Mouse (Mus musculus) CH12.LX (cell line): ENCODE measurements at regions not wholly inside any gene's neighbourhood (a gene's known extent, or its start where the extent isn't known, plus 50 kb on each side); places are given as distances from the start of the nearest gene placed in this dataset.

Source experiments
- DNase-seq: peaks from one replicate; pipeline ENCODE4 v3.0.0-alpha.2; 2013; ENCODE audit errors: extremely low read depth
- H3K27ac ChIP-seq: 2 replicates; pipeline ENCODE4 v1.5.1; 2012; ENCODE audit warnings: low read depth, mild to moderate bottlenecking, control low read depth, moderate library complexity; ENCODE audit not compliant: insufficient read depth
- H3K27me3 ChIP-seq: replicated peaks from 2 replicates; pipeline ENCODE3; 2012; ENCODE audit warnings: inconsistent platforms
- H3K36me3 ChIP-seq, 2 experiments: replicated peaks in 1 of 2; 2 replicates each; pipeline versions ENCODE3 to v1.6.1; 2012; ENCODE audit warnings: inconsistent platforms in 1 of 2, low read length in 1 of 2, mild to moderate bottlenecking in 1 of 2, mixed read lengths in 1 of 2, moderate library complexity in 1 of 2; ENCODE audit not compliant: control insufficient read depth in 1 of 2, insufficient read depth in 1 of 2
- H3K4me1 ChIP-seq, 2 experiments: 2 replicates each; pipeline ENCODE4 v1.6.1; 2012; ENCODE audit warnings: inconsistent platforms in 1 of 2, moderate library complexity in 1 of 2; ENCODE audit not compliant: insufficient read depth in 2 of 2, control insufficient read depth in 1 of 2
- H3K4me2 ChIP-seq: 2 replicates; pipeline ENCODE4 v1.6.1; 2012; ENCODE audit warnings: low read depth, mild to moderate bottlenecking, control low read depth; ENCODE audit not compliant: poor library complexity, insufficient read depth, severe bottlenecking
- H3K4me3 ChIP-seq, 3 experiments: fragments of 150-350 bp in 1 of 3; sonication (generic) in 1 of 3; replicated peaks in 1 of 3; 2 replicates each; pipeline versions ENCODE3 to v1.5.1; 2011 to 2012; ENCODE audit warnings: low read depth in 2 of 3, low read length in 2 of 3, mild to moderate bottlenecking in 2 of 3, moderate library complexity in 2 of 3, control low read depth in 1 of 3, improper control_type of control experiment in 1 of 3, inconsistent platforms in 1 of 3, mixed read lengths in 1 of 3; ENCODE audit not compliant: poor library complexity in 1 of 3
- H3K79me2 ChIP-seq: replicated peaks from 2 replicates; pipeline ENCODE4 v1.6.1; 2012; ENCODE audit warnings: mild to moderate bottlenecking, moderate library complexity; ENCODE audit not compliant: control insufficient read depth, poor library complexity, insufficient read depth, severe bottlenecking; ENCODE audit errors: extremely low read depth
- H3K9ac ChIP-seq: 2 replicates; pipeline ENCODE4 v1.6.1; 2012; ENCODE audit warnings: low read depth, mild to moderate bottlenecking, control low read depth, moderate library complexity; ENCODE audit not compliant: insufficient read depth
- H3K9me3 ChIP-seq: replicated peaks from 2 replicates; pipeline ENCODE3; 2012; ENCODE audit warnings: low read length, inconsistent platforms, mixed read lengths
- CTCF ChIP-seq, 2 experiments: IDR thresholded peaks in 1 of 2; conservative IDR thresholded peaks in 1 of 2; 2 replicates each; pipeline ENCODE4 v1.5.1; 2011 to 2012; ENCODE audit warnings: low read depth in 2 of 2, low read length in 2 of 2, improper control_type of control experiment in 1 of 2, inconsistent platforms in 1 of 2, mild to moderate bottlenecking in 1 of 2, moderate library complexity in 1 of 2
- GABPA ChIP-seq: IDR thresholded peaks from 2 replicates; pipeline ENCODE4 v1.6.1; 2012; ENCODE audit warnings: low read depth, low read length, improper control_type of control experiment, inconsistent platforms; ENCODE audit not compliant: insufficient replicate concordance
- HCFC1 ChIP-seq: IDR thresholded peaks from 2 replicates; pipeline ENCODE4 v1.6.1; 2012; ENCODE audit warnings: low read depth, mild to moderate bottlenecking, inconsistent platforms, low read length, improper control_type of control experiment
- MAX ChIP-seq: IDR thresholded peaks from 2 replicates; pipeline ENCODE4 v1.6.1; 2011; ENCODE audit warnings: low read length, improper control_type of control experiment
- MEF2A ChIP-seq: IDR thresholded peaks from 2 replicates; pipeline ENCODE4 v1.6.1; 2014; ENCODE audit warnings: low read depth, mild to moderate bottlenecking, inconsistent platforms, low read length, improper control_type of control experiment, borderline replicate concordance
- MYC ChIP-seq: IDR thresholded peaks from 2 replicates; pipeline ENCODE4 v1.6.1; 2011; ENCODE audit warnings: low read depth, mild to moderate bottlenecking, improper control_type of control experiment, low read length
- PAX5 ChIP-seq: IDR thresholded peaks from 2 replicates; pipeline ENCODE4 v1.6.1; 2012; ENCODE audit warnings: low read length, inconsistent platforms, mixed read lengths
- RAD21 ChIP-seq: IDR thresholded peaks from 2 replicates; pipeline ENCODE4 v1.6.1; 2011; ENCODE audit warnings: low read depth, mild to moderate bottlenecking, low read length, improper control_type of control experiment, moderate library complexity
- TBP ChIP-seq: conservative IDR thresholded peaks from 2 replicates; pipeline ENCODE4 v1.6.1; 2011; ENCODE audit warnings: low read depth, low read length, improper control_type of control experiment
- USF2 ChIP-seq: conservative IDR thresholded peaks from 2 replicates; pipeline ENCODE4 v1.6.1; 2011; ENCODE audit warnings: low read depth, low read length, improper control_type of control experiment
- ZC3H11A ChIP-seq: IDR thresholded peaks from 2 replicates; pipeline ENCODE4 v1.6.1; 2012; ENCODE audit warnings: low read depth, mild to moderate bottlenecking, inconsistent platforms, low read length, improper control_type of control experiment
- dilution Hi-C: fragments of 300-500 bp; cut with MboI; formaldehyde crosslinking; loops from 2 replicates; pipeline ENCODE4 v1.14.3; 2020; ENCODE audit warnings: low sequenced_read_pairs; ENCODE audit not compliant: extremely low pct_unique_long_range_greater_than_20kb, extremely low pct_ligation_motif_present
- in situ Hi-C: fragments of 300-500 bp; cut with MboI; formaldehyde crosslinking; loops from 3 replicates; pipeline ENCODE4 v1.14.3; 2019; ENCODE audit warnings: low sequenced_read_pairs, low pct_ligation_motif_present, low pct_unique_long_range_greater_than_20kb, mixed read lengths

DNA sequence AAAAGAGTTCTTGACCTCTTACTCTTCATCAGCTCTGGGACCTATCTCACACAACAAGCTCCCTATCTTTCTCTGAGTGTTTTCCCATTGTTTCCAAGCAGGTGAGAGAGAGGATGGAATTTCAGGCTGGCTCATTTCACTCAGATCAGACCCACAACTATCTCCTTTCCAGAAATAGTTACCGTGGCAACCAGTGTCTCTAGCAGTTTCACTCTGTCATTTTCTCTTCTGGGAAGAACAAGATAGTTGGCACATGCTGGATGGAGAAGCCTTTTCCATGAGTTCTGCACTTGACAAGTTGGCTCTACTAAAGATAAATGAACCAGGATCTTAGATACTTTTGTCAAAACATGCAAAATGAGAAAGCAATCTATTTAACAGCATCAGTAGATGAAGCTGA, 667.3 kb upstream of the Nrsn1 start:
- Histone ChIP-seq H3K4me3 (no peak overlapping the region), H3K36me3 (no peaks in the 10 kb centered on the region), H3K79me2 (no peaks in the 10 kb centered on the region), H3K9ac (no peak overlapping the region), H3K27ac (no peak overlapping the region), H3K9me3 (no peaks in the 10 kb centered on the region), H3K27me3 (no peaks in the 10 kb centered on the region), H3K4me1 (no peaks in the 10 kb centered on the region), H3K4me2 (no peak overlapping the region)
- in situ Hi-C loops, result no loop called here
- TF ChIP-seq GABPA, result no peak
- TF ChIP-seq CTCF (conservative IDR thresholded peaks at IDR 0.05 in 1 of 2, IDR thresholded peaks at IDR 0.05 in 1 of 2; ENCODE audit: low read depth in 2 of 2, low read length in 2 of 2), result no peak
- dilution Hi-C loops, result no loop called here
- no peak for DNase-seq

- in situ Hi-C loops, result no loop called here
- H3K4me3 ChIP-seq, result no peak overlapping the region
- DNase-seq, result no peak
- TF ChIP-seq MYC, result no peak
- no peak for TF ChIP-seq PAX5
- H3K27me3 ChIP-seq, result no peaks in the 10 kb centered on the region
- H3K9ac ChIP-seq, result no peak overlapping the region
- H3K27ac ChIP-seq, result no peak overlapping the region
- H3K36me3 ChIP-seq, result no peaks in the 10 kb centered on the region
- H3K4me2 ChIP-seq, result no peak overlapping the region
- H3K4me1 ChIP-seq, result no peaks in the 10 kb centered on the region
- no peaks in the 10 kb centered on the region for H3K79me2 ChIP-seq
- no peaks in the 10 kb centered on the region for H3K9me3 ChIP-seq
- dilution Hi-C loops, result no loop called here
These were observed 663.5 kb upstream of the Nrsn1 start for GRCm38 (mm10) chr13:25933783-25934182.

- no peaks in the 10 kb centered on the region for H3K4me1 ChIP-seq
- H3K9ac ChIP-seq, result no peak overlapping the region
- H3K4me3 ChIP-seq, result no peak overlapping the region
- in situ Hi-C loops, result no loop called here
- H3K79me2 ChIP-seq, result no peaks in the 10 kb centered on the region
- no peak overlapping the region for H3K27ac ChIP-seq
- dilution Hi-C loops, result no loop called here
- H3K27me3 ChIP-seq, result no peaks in the 10 kb centered on the region
- no peaks in the 10 kb centered on the region for H3K36me3 ChIP-seq
- TF ChIP-seq CTCF (conservative IDR thresholded peaks at IDR 0.05 in 1 of 2, IDR thresholded peaks at IDR 0.05 in 1 of 2; ENCODE audit: low read depth in 2 of 2, low read length in 2 of 2) (no peak), USF2 (no peak), TBP (no peak), MAX (no peak), HCFC1 (no peak), RAD21 (no peak), ZC3H11A (no peak), MEF2A (no peak)
- H3K9me3 ChIP-seq, result no peaks in the 10 kb centered on the region
- DNase-seq, result no peak
- no peak overlapping the region for H3K4me2 ChIP-seq
These were observed 662.9 kb upstream of the Nrsn1 start for GRCm38 (mm10) chr13:25933246-25933645.
